Mouse (Mus musculus): ENCODE results near the gene Olfr1441. TPM values are rescaled to one million over a fixed set of nuclear protein-coding genes. Genes with fewer than 3 reads are reported as not detected.

Gene Olfr1441
- polyA plus RNA-seq (2012; ENCODE audit: insufficient read depth, insufficient read length, low replicate concordance, missing spikeins): not detected in 2 replicates

- no peaks in the 10 kb centered on the region for H3K4me1 ChIP-seq (ENCODE audit: control insufficient read depth, insufficient read depth, low read length)
- no peak within 1 kb of the TSS for H3K27ac ChIP-seq (ENCODE audit: insufficient read depth, low read depth, low read length)
- no peak within 1 kb of the TSS for H3K4me3 ChIP-seq (ENCODE audit: insufficient read depth, low read depth, low read length)
- TF ChIP-seq POLR2A (IDR thresholded peaks at IDR 0.05; ENCODE audit: insufficient read depth, low read depth, low read length): no peak
- TF ChIP-seq CTCF (IDR thresholded peaks at IDR 0.05; ENCODE audit: insufficient read depth, low read depth, low read length): no peak
Measured at GRCm38 (mm10) chr19:12417361-12417760, at the start of gene Olfr1441. Gene Olfr1441, plus strand, starts transcription at chr19:12417433.

GRCm38 (mm10) chr19:12373004-12373403, 44.2 kb upstream of the Olfr1441 start:
- Histone ChIP-seq H3K4me1 (ENCODE audit: control insufficient read depth, insufficient read depth, low read length) (no peaks in the 10 kb centered on the region), H3K27ac (ENCODE audit: insufficient read depth, low read depth, low read length) (no peak overlapping the region), H3K4me3 (ENCODE audit: insufficient read depth, low read depth, low read length) (no peak overlapping the region)
- WGBS: 81% methylated on average over 3 of the region's 3 CpGs
- no peak for TF ChIP-seq CTCF (IDR thresholded peaks at IDR 0.05; ENCODE audit: insufficient read depth, low read depth, low read length)
- TF ChIP-seq POLR2A (IDR thresholded peaks at IDR 0.05; ENCODE audit: insufficient read depth, low read depth, low read length): no peak

- Histone ChIP-seq H3K27ac (ENCODE audit: insufficient read depth, low read depth, low read length) (no peak overlapping the region), H3K4me1 (ENCODE audit: control insufficient read depth, insufficient read depth, low read length) (no peaks in the 10 kb centered on the region), H3K4me3 (ENCODE audit: insufficient read depth, low read depth, low read length) (no peak overlapping the region)
- TF ChIP-seq CTCF (IDR thresholded peaks at IDR 0.05; ENCODE audit: insufficient read depth, low read depth, low read length): no peak
- TF ChIP-seq POLR2A (IDR thresholded peaks at IDR 0.05; ENCODE audit: insufficient read depth, low read depth, low read length): no peak
- WGBS: 57% methylated on average over 2 of the region's 2 CpGs
Measured at GRCm38 (mm10) chr19:12374465-12375025, 42.7 kb upstream of the Olfr1441 start.

- H3K4me1 ChIP-seq (ENCODE audit: control insufficient read depth, insufficient read depth, low read length): no peaks in the 10 kb centered on the region
- no peak within 1 kb of the TSS for H3K27ac ChIP-seq (ENCODE audit: insufficient read depth, low read depth, low read length)
- TF ChIP-seq POLR2A (IDR thresholded peaks at IDR 0.05; ENCODE audit: insufficient read depth, low read depth, low read length): no peak
- TF ChIP-seq CTCF (IDR thresholded peaks at IDR 0.05; ENCODE audit: insufficient read depth, low read depth, low read length): no peak
- 81% methylated on average over 2 of the region's 2 CpGs for WGBS
- no peak within 1 kb of the TSS for H3K4me3 ChIP-seq (ENCODE audit: insufficient read depth, low read depth, low read length)
Measured at GRCm38 (mm10) chr19:12386979-12387378, 30.3 kb upstream of the Olfr1441 start, which contains the start of gene Olfr1440. Gene Olfr1440, plus strand, starts transcription at chr19:12387279.

GRCm38 (mm10) chr19:12413737-12414136, 3.5 kb upstream of the Olfr1441 start:
- Histone ChIP-seq H3K4me3 (ENCODE audit: insufficient read depth, low read depth, low read length) (no peak overlapping the region), H3K27ac (ENCODE audit: insufficient read depth, low read depth, low read length) (no peak overlapping the region), H3K4me1 (ENCODE audit: control insufficient read depth, insufficient read depth, low read length) (no peaks in the 10 kb centered on the region)
- no peak for TF ChIP-seq CTCF (IDR thresholded peaks at IDR 0.05; ENCODE audit: insufficient read depth, low read depth, low read length)
- TF ChIP-seq POLR2A (IDR thresholded peaks at IDR 0.05; ENCODE audit: insufficient read depth, low read depth, low read length): no peak

GRCm38 (mm10) chr19:12418312-12418711, 1.1 kb downstream of the Olfr1441 start:
- 87% methylated on average over 3 of the region's 3 CpGs for WGBS
- no peak overlapping the region for H3K27ac ChIP-seq (ENCODE audit: insufficient read depth, low read depth, low read length)
- H3K4me1 ChIP-seq (ENCODE audit: control insufficient read depth, insufficient read depth, low read length): no peaks in the 10 kb centered on the region
- TF ChIP-seq POLR2A (IDR thresholded peaks at IDR 0.05; ENCODE audit: insufficient read depth, low read depth, low read length): no peak
- TF ChIP-seq CTCF (IDR thresholded peaks at IDR 0.05; ENCODE audit: insufficient read depth, low read depth, low read length): no peak
- no peak overlapping the region for H3K4me3 ChIP-seq (ENCODE audit: insufficient read depth, low read depth, low read length)

GRCm38 (mm10) chr19:12420555-12420954, 3.3 kb downstream of the Olfr1441 start:
- no peak overlapping the region for H3K4me3 ChIP-seq (ENCODE audit: insufficient read depth, low read depth, low read length)
- H3K27ac ChIP-seq (ENCODE audit: insufficient read depth, low read depth, low read length): no peak overlapping the region
- no peak for TF ChIP-seq CTCF (IDR thresholded peaks at IDR 0.05; ENCODE audit: insufficient read depth, low read depth, low read length)
- TF ChIP-seq POLR2A (IDR thresholded peaks at IDR 0.05; ENCODE audit: insufficient read depth, low read depth, low read length): no peak
- H3K4me1 ChIP-seq (ENCODE audit: control insufficient read depth, insufficient read depth, low read length): no peaks in the 10 kb centered on the region
- WGBS: 67% methylated on average over 6 of the region's 6 CpGs

- H3K27ac ChIP-seq (ENCODE audit: insufficient read depth, low read depth, low read length): no peak overlapping the region
- TF ChIP-seq CTCF (IDR thresholded peaks at IDR 0.05; ENCODE audit: insufficient read depth, low read depth, low read length) (no peak), POLR2A (IDR thresholded peaks at IDR 0.05; ENCODE audit: insufficient read depth, low read depth, low read length) (no peak)
- H3K4me3 ChIP-seq (ENCODE audit: insufficient read depth, low read depth, low read length): no peak overlapping the region
- no peaks in the 10 kb centered on the region for H3K4me1 ChIP-seq (ENCODE audit: control insufficient read depth, insufficient read depth, low read length)
- 72% methylated on average over 1 of the region's 1 CpGs for WGBS
Measured at GRCm38 (mm10) chr19:12421680-12422079, 4.4 kb downstream of the Olfr1441 start.

- TF ChIP-seq CTCF (IDR thresholded peaks at IDR 0.05; ENCODE audit: insufficient read depth, low read depth, low read length) (no peak), POLR2A (IDR thresholded peaks at IDR 0.05; ENCODE audit: insufficient read depth, low read depth, low read length) (no peak)
- 93% methylated on average over 5 of the region's 5 CpGs for WGBS
- no peaks in the 10 kb centered on the region for H3K4me1 ChIP-seq (ENCODE audit: control insufficient read depth, insufficient read depth, low read length)
- H3K4me3 ChIP-seq (ENCODE audit: insufficient read depth, low read depth, low read length): no peak overlapping the region
- no peak overlapping the region for H3K27ac ChIP-seq (ENCODE audit: insufficient read depth, low read depth, low read length)
Measured at GRCm38 (mm10) chr19:12427101-12427500, 9.9 kb downstream of the Olfr1441 start.

Data from olfactory bulb, adult 2 months (tissue).